Mouse (Mus musculus) urinary bladder, postnatal 14 days (tissue): ENCODE measurements around the gene Gm10377.
"Not testable (repeated sequence)": the region's sequence is repeated elsewhere in the genome, so short reads cannot be mapped to it uniquely, and the experiment has no call there.

Source experiments
- DNase-seq: peaks from one replicate; pipeline ENCODE4 v3.0.0; 2021; ENCODE audit warnings: low spot score

Gene Gm10377

GRCm38 (mm10) chr14:42797887-42798286 lies at the start of gene Gm10377:
Gene Gm10377, minus strand, starts transcription at chr14:42797987.
- not testable (repeated sequence) for DNase-seq

GRCm38 (mm10) chr14:42768721-42769120 lies 29.1 kb downstream of the Gm10377 start, which contains the start of gene Gm3015:
Gene Gm3015, minus strand, starts transcription at chr14:42768821.
- DNase-seq, result not testable (repeated sequence)
